Mouse (Mus musculus) retina, adult 2 months (tissue): ENCODE measurements around the gene Rnd2.
A peak's percentile ranks its signal among the peaks of the same experiment; 100 is the strongest.
"Not testable (repeated sequence)": the region's sequence is repeated elsewhere in the genome, so short reads cannot be mapped to it uniquely, and the experiment has no call there.

Experiments used
- DNase-seq: peaks from one replicate; pipeline ENCODE4 v3.0.0-alpha.2; 2012; ENCODE audit warnings: low read depth, low spot score

Gene Rnd2

GRCm38 (mm10) chr11:101464211-101465100 lies at the start of gene Rnd2:
Gene Rnd2, plus strand, starts transcription at chr11:101464999.
- DNase-seq, result no peak

GRCm38 (mm10) chr11:101415306-101415705 lies 49.5 kb upstream of the Rnd2 start:
- DNase-seq, result no peak

GRCm38 (mm10) chr11:101416433-101417100 lies 48.2 kb upstream of the Rnd2 start:
- DNase-seq, result no peak

GRCm38 (mm10) chr11:101417101-101417855 lies 47.5 kb upstream of the Rnd2 start, which contains the start of gene Aarsd1:
Gene Aarsd1, minus strand, starts transcription at chr11:101417615.
- peak; percentile 75 for DNase-seq

- DNase-seq, result no peak
Observed at GRCm38 (mm10) chr11:101418991-101419390, 45.8 kb upstream of the Rnd2 start.

- DNase-seq, result no peak
Observed at GRCm38 (mm10) chr11:101419610-101420009, 45.2 kb upstream of the Rnd2 start.

GRCm38 (mm10) chr11:101420148-101420547 lies 44.7 kb upstream of the Rnd2 start:
- no peak for DNase-seq

GRCm38 (mm10) chr11:101424105-101424851 lies 40.5 kb upstream of the Rnd2 start, which contains the start of gene Gm27029:
Gene Gm27029, minus strand, starts transcription at chr11:101424796.
- no peak for DNase-seq

- DNase-seq, result peak; percentile 82
Observed at GRCm38 (mm10) chr11:101424925-101425813, 39.6 kb upstream of the Rnd2 start, which contains the start of the genes Rundc1 and Ptges3l. Gene Rundc1, plus strand, starts transcription at chr11:101425085. Gene Ptges3l, minus strand, starts transcription at chr11:101425333.

- no peak for DNase-seq
Observed at GRCm38 (mm10) chr11:101426165-101426564, 38.6 kb upstream of the Rnd2 start.

- no peak for DNase-seq
Observed at GRCm38 (mm10) chr11:101431327-101431726, 33.5 kb upstream of the Rnd2 start.

- DNase-seq, result no peak
Observed at GRCm38 (mm10) chr11:101433396-101433795, 31.4 kb upstream of the Rnd2 start.

GRCm38 (mm10) chr11:101435831-101436230 lies 29.0 kb upstream of the Rnd2 start:
- DNase-seq, result no peak

- DNase-seq, result no peak
Observed at GRCm38 (mm10) chr11:101436916-101437315, 27.9 kb upstream of the Rnd2 start.

GRCm38 (mm10) chr11:101438006-101438405 lies 26.8 kb upstream of the Rnd2 start:
- not testable (repeated sequence) for DNase-seq

- not testable (repeated sequence) for DNase-seq
Observed at GRCm38 (mm10) chr11:101441450-101442126, 23.2 kb upstream of the Rnd2 start.

- DNase-seq, result peak; percentile 98
Observed at GRCm38 (mm10) chr11:101442127-101442693, 22.6 kb upstream of the Rnd2 start, which contains the start of gene Rpl27. Gene Rpl27, plus strand, starts transcription at chr11:101442298.

GRCm38 (mm10) chr11:101442760-101443159 lies 22.0 kb upstream of the Rnd2 start:
- DNase-seq, result no peak

- DNase-seq, result no peak
Observed at GRCm38 (mm10) chr11:101446319-101446718, 18.5 kb upstream of the Rnd2 start.
